Mouse (Mus musculus): ENCODE measurements around the gene Pebp1.
"Not testable (repeated sequence)": the region's sequence is repeated elsewhere in the genome, so short reads cannot be mapped to it uniquely, and the experiment has no call there.

Pebp1 gene

GRCm38 (mm10) chr5:117286831-117287822 is at the start of gene Pebp1:
Gene Pebp1 (minus strand): TSS chr5:117287625.
- DNase-seq (ENCODE audit: low spot score) = peak; percentile 90

DNA sequence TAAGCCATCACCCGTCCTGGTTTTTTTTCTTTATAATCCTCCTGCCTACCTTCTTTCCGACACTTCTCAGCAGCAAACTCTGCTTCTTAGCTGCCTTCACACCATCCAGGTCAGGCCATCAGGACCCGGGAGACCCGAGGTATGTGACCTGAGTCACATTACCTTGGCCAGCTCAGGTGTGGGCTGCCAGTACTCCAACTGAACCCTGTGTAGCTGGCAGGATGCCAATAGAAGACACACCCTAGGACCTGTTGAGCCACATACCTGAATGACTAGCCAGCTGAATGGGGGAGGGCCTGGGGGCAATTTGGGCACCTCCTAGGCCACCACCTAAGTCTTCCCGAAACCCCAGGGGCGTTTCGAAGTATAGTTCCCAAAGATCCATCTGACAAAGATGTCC is 43.0 kb upstream of the Pebp1 start:
- no peak for DNase-seq (ENCODE audit: low spot score)

- no peak for DNase-seq (ENCODE audit: low spot score)
Measured at GRCm38 (mm10) chr5:117326408-117326807, 39.0 kb upstream of the Pebp1 start.

- no peak for DNase-seq (ENCODE audit: low spot score)
Measured at GRCm38 (mm10) chr5:117323751-117324150, 36.3 kb upstream of the Pebp1 start.

DNA sequence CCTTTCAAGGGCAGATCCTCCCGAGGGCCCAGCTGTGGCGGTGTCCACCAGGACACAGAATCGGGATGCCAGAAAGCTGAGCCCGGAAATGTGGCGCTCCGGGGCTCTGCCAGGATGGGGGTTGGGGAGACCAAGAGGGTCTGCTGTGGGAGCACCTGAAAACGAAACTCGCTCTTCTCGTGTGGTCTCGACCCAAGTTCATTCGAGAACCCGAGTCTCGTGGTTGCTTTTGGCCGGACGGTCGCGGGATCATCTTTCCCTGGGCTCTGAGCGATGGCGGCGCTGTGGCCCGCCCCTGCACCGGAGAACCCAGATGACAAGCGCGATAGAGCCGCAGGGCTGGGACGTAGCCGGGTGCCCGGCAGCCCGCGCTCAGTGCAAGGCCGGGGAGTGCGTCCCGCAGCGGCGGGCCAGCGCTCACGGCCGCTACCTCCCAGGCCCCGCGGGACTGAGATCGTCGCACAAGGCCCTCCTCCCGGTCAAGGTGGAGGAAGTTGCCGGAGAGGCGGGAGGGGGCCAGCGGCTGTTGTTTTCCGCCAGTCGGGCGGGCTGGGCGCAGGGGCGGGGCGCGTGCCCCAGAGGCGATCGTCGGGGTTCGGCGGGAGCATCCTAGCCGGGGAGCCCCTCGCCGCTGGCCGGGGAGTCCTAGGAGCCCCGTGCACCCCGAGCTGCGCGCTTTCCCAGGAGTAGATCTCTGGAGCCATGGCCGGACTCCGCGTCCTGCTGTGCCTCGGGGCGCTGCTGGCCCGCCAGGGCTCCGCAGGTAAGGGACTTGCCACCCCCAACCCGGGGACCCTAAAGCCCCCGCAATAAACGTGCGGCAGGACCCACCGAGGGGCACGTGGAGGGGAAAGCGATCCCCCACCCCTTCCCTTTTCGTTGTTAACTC is 31.6 kb upstream of the Pebp1 start, which contains the start of gene Vsig10:
Gene Vsig10, plus strand, starts transcription at position 343 of the 889 bp plus-strand sequence.
- DNase-seq (ENCODE audit: low spot score) = peak; percentile 17

DNA sequence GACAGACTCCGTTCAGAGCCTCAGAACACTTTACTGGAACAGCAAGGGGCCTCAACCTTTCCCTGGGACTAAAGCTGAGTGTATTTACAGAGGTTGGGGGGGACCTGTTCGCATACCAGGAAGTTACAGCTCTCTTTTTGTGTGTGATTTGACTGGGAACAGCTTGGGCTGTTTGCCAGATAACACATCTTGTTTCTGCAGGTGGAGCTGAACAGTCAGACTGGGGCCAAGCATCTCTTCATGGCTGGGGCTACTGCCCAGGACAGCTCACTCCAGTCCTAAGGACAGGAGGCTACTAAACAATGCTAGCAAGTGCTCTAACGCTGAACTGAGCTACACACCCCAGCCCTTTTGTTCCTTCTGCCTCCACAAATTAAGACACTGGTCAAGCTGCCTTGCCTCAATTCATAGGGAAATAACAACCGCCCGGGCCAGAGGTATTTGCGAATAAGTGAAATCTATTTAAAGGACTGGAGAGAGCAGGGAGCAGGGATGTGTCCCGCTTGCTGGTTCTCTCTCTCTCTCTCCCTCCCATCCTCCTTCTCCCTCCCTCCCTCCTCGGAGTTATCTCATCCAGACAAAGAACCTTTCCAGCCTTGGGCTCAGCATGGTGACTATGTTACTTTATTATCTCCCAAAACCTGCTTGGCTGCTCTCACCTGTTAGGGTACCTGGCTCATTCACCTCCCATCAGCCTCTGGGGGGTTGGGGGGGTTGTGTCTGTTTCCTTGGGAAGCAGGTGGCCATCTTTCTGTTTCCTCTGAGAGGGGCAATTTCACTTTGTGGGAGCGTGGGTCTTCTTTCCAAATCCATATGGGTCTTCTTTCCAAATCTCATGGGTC is 27.4 kb upstream of the Pebp1 start:
- DNase-seq (ENCODE audit: low spot score) = no peak

- DNase-seq (ENCODE audit: low spot score) = no peak
Measured at GRCm38 (mm10) chr5:117313909-117314308, 26.5 kb upstream of the Pebp1 start.

GRCm38 (mm10) chr5:117313420-117313819 is 26.0 kb upstream of the Pebp1 start:
- DNase-seq (ENCODE audit: low spot score) = peak; percentile 43

DNA sequence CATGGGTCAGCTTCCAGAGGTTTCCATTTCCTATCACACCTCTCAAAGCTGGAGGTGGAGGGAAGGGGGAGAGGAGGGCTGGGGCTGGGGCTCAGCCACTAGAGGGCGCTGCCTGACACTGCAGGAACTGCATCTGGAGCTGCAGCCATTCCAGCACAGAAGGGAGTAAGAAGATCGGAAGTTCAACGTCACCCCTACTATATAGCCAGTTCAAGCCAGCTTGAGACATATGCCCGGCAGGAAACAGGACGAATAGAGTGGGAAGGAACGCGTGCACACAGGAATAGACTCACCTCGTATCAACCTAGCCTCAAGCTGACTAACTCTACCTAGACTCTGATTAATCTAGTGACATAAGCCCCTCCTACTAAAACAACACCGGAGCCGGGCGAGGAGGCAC is 20.3 kb upstream of the Pebp1 start:
- DNase-seq (ENCODE audit: low spot score) = peak; percentile 57

DNA sequence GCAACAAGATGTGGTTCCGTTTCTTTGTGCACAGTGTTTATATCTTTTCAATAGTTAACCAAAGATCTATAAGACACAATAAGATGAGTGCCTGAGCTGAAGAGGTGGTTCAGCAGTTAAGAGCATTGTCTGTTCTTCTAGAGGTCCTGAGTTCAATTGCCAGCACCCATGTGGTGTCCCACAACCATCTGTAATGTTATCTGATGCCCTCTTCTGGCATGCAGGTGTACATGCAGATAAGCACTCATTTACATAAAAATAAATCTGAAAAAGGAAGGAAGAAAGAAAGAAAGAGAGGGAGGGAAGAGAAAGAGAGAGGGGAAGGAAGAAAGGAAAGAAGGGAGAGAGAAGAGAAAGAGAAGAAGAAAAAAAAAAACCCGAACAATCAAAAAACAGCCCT is 19.4 kb upstream of the Pebp1 start:
- DNase-seq (ENCODE audit: low spot score) = no peak

DNA sequence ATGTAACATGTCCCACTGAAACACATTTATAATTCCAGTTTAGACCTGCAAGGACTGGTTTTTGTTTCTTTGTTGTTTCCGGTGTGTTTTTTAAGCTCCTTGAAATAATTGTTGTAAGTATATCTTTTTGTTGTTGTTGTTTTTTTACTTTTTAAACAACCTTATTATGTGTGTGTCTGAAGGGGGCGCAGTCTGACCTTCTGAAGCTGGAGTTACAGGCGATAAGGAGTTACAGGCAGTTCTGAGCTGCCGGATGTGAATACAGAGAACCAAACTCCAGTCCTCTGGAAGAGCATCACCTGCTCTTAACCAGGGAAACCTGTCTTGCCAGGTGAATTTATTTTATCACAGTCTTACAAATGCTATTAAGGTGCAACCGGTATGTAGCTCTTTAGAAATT is 18.3 kb upstream of the Pebp1 start:
- no peak for DNase-seq (ENCODE audit: low spot score)

- DNase-seq (ENCODE audit: low spot score) = peak; percentile 64
Measured at GRCm38 (mm10) chr5:117304947-117305346, 17.5 kb upstream of the Pebp1 start.

GRCm38 (mm10) chr5:117303691-117304579 is 16.5 kb upstream of the Pebp1 start:
- DNase-seq (ENCODE audit: low spot score) = no peak

GRCm38 (mm10) chr5:117302899-117303298 is 15.5 kb upstream of the Pebp1 start:
- no peak for DNase-seq (ENCODE audit: low spot score)

- no peak for DNase-seq (ENCODE audit: low spot score)
Measured at GRCm38 (mm10) chr5:117295011-117295410, 7.6 kb upstream of the Pebp1 start.

DNA sequence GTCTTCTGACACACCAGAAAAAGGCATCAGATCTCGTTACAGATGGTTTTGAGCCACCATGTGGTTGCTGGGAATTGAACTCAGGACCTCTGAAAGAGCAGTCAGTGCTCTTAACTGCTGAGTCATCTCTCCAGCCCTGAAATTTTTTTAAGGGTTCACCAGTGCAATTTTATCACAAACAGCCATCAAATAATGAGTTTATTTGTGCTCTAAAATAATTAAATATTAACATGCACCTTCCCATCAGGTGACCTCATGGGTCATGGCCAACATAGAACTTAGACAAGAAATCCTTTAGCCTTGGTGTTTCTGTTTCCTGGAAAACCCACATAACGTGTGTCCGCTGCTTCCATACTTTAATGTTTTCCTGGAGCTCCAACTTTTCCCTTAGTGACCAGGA is 6.4 kb upstream of the Pebp1 start:
- DNase-seq (ENCODE audit: low spot score) = not testable (repeated sequence)

DNA sequence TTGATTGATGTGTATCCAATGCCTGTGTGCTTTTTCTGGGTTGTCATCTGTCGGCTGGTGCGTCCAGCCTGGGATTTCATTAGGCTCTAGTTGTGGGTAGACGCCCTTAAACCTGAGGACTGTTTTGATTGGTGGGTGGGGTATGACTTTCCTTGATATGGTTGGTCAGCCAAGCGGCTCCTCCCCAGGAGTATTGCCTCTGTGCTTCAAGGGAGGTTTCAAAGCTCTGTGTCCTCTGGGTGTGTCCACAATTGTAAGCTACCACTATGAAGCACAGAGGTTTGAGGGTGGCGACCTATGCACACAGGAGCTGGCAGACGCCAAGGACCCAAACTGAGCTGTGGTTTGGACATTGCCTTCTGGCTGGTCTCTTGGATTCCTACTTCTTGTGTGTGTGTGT is 5.1 kb upstream of the Pebp1 start:
- DNase-seq (ENCODE audit: low spot score) = no peak

DNA sequence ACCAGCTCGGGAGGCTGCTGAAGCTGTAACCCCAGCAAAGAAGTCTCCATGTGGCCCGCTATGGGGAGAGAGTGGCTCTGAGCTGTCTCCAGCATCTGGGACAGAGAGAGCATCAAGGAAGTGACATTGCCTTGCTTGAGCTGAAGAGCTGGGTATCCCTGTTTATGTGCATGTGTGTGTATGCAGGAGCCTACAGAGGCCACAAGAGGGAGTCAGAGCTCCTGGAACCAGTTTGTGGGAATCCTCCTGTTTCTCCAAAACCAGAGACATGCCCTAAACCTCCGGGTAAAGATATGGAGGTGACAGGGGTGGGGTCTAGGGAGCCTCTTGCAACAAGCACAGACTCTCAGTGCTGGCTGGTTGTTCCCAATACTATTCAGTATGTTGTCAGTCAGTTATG is 3.9 kb upstream of the Pebp1 start:
- no peak for DNase-seq (ENCODE audit: low spot score)

- DNase-seq (ENCODE audit: low spot score) = no peak
Measured at GRCm38 (mm10) chr5:117290081-117290480, 2.7 kb upstream of the Pebp1 start.

- DNase-seq (ENCODE audit: low spot score) = no peak
Measured at GRCm38 (mm10) chr5:117289646-117290045, 2.2 kb upstream of the Pebp1 start.

DNA sequence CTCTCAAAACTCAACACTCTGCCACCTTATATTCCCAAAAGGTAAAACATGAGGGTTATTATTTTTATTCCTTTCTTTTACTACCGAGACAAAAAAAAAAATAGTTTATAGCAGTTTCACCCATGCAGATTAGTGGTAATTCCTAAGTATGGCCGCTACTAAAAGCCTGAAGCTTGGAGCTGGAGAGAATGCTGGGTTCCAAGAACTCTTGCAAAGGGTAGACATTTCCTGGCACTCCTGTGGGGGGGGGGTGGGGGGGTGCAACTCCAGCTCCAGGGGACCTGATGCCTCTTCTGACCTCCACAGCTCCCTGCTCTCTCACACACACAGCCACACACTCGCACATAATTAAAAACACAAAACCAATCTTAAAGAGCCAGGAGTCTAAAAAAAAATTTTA is 1.1 kb downstream of the Pebp1 start:
- no peak for DNase-seq (ENCODE audit: low spot score)
